Mouse (Mus musculus) T-helper 1 cell (primary cell): Measurements from ENCODE around the gene Ifrd1.

Experiments
- in situ Hi-C: fragments of 300-600 bp; cut with MboI, MseI; formaldehyde crosslinking; loops from one replicate; pipeline ENCODE4 v1.15.1; 2025; ENCODE audit warnings: high pct_unique_total_duplicates

The Ifrd1 gene

DNA sequence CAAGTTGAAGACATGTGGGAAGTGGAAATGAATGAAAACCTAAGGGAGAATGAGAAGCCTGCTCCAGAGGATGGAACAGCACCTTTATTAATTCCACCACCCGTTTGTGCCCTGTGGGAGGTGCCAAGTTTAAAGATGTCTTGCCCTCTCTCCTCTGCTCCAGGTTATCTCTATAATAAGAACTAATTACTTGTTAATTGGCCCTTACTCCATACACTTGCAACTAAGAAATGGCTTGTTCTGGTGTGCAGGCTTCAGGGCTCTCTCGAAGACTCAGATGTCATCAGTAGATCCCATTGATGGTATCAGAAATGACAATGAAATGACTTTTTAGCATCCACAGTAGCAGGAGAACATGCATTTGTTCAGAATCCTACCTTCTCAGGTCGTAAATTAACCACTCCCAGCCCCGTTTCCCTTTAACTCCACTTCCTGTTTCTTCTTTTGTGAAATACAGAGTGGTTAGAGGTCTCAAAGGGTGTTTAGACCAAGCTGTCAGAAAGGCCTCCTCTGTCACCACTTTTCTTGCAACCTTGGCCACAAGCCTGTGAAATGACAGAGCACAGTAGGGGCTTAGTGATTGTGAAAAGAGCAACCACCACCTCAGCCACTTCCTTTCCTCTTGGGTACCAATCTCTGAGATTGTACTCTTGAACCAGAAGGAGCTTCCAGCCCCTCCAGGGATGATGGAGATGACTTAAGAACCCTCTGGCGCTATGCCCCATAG, at the start of gene Ifrd1:
Gene Ifrd1, minus strand, starts transcription at position 51 of the 727 bp plus-strand sequence.
- in situ Hi-C loops, result loop anchor here (10.0 kb wide), 1 partner anchor 196 kb away; the partner anchor contains the start of genes Dock4 and Zfp277

DNA sequence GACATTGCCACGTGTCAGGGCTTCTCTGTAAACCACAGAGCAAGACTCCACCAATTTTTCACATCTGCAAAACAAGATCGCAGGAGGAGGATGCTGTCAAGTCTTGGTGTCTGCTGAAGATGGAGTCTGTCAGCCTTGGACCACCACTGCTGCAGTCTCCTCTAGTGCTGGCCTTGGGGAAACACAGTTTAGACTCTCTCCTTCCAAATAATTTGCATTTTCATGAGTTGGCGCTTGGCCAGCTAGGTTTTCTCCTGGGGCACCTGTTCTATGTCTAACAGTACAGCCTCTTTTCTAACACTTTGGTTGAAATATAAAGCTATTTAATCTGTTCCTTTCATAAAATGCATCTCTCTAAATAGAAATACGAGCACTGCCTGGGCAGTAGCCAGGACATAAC, 38.2 kb upstream of the Ifrd1 start:
- in situ Hi-C loops, result no loop called here

DNA sequence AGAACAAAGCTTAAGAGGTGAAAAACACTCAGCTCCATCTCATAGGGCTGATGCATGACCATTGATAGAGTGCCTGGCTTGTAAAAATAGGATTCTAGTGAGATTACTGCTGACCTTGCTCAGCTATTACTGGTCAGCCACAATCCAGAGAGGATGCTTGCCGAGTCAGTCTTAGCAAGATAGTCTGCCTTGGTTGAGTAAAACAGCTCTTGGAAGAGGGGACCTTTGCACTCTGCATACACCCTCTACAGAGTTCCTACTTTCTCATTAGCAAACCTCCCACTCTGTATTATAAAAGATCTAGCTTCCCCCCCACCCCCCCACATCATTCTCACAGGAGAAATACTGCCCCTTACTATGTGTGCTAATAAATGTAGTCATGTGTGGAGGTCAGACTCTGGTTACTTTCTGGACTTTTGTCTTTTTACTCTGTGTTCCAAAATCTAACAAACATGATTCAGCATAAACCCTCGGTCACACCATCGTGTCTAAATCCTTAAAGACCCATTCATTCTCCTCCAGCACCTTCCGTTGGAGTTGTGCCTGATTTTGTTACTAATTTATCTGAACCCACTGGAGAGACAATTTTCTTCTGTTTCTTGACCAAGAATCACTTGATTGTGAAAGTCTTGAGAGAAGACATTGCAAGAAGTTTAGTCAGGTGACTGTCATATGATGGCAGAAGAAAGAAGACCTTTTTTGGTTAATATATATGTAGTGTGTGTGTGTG, 32.5 kb upstream of the Ifrd1 start:
- in situ Hi-C loops, result no loop called here

DNA sequence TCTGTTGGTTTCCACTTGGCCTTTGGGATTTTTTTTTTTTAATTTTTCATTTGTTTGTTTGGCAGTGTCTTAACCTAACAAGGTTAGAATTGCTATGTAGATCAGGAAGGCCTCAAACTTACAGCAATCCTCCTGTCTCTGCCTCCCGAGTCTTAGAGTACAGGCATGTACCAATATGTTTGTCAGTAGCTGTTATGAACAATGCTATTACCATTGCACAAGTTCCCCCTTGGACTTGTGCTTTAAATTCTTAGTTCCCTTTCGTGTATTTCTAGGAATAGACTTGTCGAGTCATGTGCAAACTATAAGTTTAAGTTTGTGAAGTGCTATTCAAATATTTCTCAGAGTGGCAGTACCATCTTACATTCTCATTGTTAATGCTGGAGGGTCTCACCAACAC, 29.3 kb upstream of the Ifrd1 start:
- in situ Hi-C loops, result loop anchor here (5.0 kb wide), 1 partner anchor 60 kb away; no protein-coding TSS in a partner anchor

DNA sequence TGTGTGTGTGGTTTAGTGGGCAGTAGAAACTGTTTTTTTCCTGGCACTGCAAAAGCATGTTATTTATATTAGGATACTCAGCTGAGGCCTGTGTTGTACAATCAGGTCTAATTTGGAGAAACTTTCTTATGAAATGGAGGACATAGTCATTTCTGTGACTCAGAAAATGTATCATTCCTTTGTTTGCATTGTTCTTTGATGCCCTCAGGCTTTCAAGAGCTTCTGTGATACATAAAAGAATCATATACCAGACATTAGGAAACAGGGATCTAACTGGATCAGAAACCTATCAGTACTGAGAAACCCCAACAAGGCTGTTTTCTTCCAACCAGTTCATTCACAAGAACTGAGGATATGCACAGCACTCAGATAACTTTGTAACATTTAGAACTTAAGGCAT, 26.6 kb upstream of the Ifrd1 start:
- in situ Hi-C loops, result loop anchor here (5.0 kb wide), 1 partner anchor 62 kb away; no protein-coding TSS in a partner anchor

DNA sequence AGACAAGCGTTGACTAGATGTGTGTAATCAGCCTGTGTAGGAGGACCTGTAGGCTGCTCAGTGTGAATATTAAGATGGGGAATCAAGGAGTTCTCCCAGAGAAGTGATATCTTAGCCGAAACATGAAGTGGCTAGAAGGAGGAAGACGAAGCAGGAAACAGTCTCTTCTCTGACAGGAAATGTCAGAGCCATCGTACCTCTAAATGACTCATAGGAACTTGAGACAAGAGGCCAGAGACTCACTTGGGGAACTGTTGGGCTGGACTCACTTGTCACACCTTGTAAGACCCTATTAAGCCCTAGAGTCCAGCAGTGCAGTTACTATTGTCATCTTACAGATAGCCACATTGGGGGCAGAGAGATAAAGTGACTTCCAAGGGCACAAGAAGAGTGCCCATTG, 25.0 kb upstream of the Ifrd1 start:
- in situ Hi-C loops, result no loop called here

DNA sequence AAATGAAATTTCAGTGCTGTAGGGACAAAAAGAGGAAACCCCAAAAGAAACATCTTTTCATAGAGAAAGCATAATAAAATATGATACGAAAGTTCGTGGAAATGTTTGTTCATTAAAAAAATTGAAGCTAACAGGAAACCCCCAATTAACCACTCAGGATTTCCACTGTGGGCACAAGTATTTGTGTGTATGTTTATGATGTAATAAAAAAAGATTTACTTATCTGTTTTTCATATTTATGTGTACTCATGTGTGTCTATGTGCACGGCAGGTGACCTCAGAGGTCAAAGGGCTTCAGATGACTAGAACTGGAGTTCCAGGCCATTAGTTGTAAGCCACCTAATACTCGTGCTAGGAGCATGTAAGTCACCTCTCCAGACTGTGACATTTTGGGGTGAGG, 24.4 kb upstream of the Ifrd1 start:
- in situ Hi-C loops, result no loop called here

DNA sequence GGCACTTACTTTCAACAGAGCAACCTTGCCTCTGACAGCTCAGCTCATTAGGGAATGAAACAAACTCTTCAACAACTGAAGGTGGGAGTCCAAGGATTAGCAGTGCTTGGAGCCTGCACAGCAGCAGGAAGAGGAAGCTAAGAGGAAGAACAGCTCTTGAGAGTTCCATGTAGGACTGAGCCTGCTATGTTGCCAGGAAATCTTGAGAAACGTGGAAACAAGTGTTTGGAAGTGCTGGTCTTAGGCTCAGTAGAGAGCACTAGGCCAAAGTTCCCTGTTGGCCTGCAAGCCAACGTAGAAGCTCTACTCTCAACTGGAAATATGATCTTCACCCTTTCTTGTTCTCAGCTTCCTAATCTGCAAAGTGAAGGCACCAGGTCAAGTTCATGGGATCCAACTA, 20.0 kb upstream of the Ifrd1 start:
- in situ Hi-C loops, result no loop called here

DNA sequence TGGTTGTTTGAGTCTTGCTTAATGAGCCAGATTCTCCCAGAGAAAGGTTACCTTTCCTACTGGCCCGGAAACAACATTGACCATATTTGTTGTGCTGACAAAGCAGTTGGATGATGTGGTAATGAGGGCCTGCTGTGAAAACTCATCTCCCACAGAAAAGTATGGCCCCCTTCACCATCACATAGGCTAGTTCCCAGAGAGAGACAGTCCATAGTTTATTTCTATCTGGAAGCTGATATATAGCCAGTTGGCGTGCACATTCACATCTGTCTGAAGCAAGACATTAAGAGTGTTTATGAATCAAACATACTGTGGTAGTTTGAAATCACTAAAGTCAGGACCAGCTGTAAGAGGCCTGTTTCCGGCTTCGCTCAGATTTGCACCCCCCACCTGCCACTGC, 15.4 kb upstream of the Ifrd1 start:
- in situ Hi-C loops, result no loop called here

DNA sequence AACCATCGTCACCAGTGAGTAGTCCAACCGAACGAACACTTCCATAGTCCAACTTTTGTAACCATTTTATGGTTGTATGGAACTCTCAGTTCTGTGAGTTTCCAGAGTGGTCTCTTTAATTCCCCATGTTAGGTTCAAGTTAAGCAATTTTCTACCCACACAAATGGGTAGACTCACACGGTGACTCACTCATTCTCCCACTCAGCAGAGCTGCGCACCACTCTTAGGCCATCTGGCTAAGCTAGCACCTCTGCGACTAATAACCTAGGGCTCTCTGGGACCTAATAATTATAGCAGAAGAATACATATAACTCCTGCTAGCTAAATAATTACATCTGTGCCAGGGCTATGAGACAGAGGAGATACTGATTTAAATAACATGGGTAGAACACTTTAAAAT, 14.7 kb upstream of the Ifrd1 start:
- in situ Hi-C loops, result no loop called here

DNA sequence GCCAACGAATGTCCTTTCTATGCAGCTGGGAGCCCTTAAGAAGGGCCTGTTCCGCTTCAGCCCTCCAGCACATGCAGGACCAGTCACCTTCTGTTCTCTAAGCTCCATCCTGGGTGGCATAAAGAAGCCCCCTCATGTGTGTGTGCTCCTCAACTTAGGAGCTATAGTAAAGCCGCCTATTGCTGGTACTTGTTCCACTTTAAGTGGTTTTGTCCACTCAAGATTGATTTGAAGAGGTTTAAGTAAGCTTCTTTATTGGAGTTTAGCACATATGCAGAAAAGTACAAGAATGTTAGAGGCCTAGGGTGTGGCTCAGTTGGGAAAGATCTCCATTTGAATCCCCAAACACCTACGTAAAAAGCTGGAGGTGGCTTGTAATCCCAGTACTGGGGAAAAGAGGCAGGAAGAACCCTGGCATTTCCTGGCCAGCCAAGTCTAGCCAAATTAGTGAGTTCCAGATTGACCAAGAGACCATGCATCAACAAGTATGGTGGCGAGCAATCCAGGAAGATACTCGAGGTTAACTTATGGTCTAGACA, 10.2 kb upstream of the Ifrd1 start:
- in situ Hi-C loops, result loop anchor here (5.0 to 10.0 kb wide), 2 partner anchors 424 to 566 kb away; no protein-coding TSS in a partner anchor

DNA sequence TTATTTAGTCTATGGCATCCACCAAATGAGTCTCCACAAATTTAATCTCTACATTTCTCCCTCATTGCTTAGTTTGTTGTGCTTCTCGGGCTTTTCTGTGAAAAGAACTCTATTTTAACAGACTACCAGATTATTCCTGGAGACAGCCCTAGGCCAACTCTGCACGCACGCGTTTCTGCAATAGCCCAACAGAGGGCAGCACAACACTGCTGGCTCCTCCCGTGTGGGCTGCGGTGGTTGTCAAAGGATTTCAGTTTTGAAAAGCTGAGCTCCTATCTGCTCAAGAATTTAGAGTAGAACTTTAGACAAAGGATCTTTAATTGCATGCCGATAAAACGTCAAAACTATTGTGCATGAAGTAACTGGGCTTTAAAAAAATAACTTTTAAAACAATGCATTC, 8.9 kb upstream of the Ifrd1 start:
- in situ Hi-C loops, result loop anchor here (5.0 to 10.0 kb wide), 2 partner anchors 425 to 568 kb away; no protein-coding TSS in a partner anchor

DNA sequence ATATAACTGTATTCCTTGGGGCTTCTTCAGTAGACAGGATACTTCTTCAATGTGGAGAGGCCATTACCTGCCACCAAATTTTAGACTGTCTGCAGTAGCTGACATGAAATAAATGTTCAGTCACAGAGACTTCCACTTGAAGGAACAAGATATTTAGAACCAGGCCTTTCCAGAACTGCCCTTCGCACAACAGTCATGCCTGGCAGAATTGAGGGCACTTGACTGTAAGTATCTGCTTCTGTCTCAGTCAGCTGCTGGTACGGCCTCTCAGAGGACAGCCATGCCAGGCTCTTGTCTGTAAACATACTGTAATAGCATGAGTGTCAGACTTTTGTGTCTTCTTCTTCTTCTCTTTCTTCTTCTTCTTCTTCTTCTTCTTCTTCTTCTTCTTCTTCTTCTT, 8.2 kb upstream of the Ifrd1 start:
- in situ Hi-C loops, result loop anchor here (5.0 to 10.0 kb wide), 2 partner anchors 426 to 568 kb away; no protein-coding TSS in a partner anchor

DNA sequence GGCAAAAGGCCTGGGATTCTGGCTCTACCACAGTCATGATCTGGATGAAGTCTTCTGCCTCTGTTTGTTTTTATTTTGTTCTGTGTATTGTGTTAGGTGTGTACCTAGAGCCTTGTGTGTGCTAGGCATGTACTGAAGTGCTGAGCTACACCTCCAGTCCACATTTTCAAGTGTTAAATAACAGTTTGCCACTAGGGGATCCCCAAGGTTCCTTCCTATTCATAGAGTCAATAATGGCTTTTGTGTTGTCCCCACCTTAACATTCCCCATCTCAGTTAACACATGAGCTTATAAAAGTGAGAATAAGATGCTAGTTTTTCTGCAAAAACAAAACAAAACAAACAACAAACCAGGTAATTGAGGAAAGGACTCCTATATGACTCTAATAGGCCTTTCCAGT, 7.7 kb upstream of the Ifrd1 start:
- in situ Hi-C loops, result loop anchor here (5.0 to 10.0 kb wide), 2 partner anchors 426 to 569 kb away; no protein-coding TSS in a partner anchor

DNA sequence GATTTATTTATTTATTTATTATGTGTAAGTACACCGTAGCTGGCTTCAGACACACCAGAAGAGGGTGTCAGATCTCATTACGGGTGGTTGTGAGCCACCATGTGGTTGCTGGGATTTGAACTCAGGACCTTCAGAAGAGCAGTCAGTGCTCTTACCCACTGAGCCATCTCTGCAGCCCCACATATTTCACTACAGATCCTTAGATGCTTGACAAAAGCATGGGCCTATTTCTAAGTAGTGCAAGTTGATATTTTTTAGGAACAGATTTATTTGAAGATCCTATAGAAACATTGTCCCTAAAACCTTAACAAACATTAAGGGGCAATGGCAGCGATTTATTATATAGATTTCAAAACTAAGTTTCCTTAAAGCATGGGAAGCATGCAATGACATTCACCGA, 7.0 kb upstream of the Ifrd1 start:
- in situ Hi-C loops, result loop anchor here (5.0 to 10.0 kb wide), 2 partner anchors 427 to 569 kb away; no protein-coding TSS in a partner anchor

DNA sequence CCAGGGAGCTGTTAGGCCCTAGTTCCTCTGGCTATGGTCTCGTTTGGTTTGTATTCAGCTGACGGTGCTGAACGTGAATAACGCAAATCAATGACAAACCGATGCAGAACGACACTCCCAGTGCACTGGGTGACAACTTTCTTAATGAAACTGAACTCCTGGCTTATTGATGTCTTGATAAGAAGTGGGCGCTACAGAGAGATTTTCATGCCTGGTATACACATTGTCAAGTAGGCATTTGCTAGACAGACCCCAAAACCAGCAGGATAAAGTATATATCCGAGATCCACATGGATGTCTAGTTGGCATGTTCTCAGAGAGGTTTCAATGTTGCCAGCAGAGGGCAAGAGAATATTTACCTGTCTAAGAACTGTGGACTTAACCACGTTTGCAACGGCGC, 6.4 kb upstream of the Ifrd1 start:
- in situ Hi-C loops, result loop anchor here (5.0 to 10.0 kb wide), 2 partner anchors 428 to 570 kb away; no protein-coding TSS in a partner anchor

DNA sequence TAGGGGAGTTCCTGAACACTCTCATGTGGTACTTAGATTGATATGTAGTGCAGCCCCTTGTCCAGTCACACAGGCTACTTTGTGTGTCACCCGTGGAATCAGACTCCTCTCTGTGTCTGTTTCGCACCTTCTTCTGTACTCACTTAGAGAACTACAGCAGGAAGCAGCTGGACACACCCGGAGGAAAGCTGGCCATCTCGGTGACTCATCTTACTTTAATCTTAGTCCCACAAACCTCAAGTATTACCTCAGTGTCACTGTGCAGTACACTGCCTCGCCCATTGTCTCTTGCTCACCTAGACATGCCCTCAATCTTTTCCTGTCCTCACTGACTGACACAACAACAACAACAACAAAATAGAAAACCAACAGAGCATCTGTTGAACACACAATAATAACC, 4.9 kb upstream of the Ifrd1 start:
- in situ Hi-C loops, result loop anchor here (10.0 kb wide), 1 partner anchor 572 kb away; no protein-coding TSS in a partner anchor

DNA sequence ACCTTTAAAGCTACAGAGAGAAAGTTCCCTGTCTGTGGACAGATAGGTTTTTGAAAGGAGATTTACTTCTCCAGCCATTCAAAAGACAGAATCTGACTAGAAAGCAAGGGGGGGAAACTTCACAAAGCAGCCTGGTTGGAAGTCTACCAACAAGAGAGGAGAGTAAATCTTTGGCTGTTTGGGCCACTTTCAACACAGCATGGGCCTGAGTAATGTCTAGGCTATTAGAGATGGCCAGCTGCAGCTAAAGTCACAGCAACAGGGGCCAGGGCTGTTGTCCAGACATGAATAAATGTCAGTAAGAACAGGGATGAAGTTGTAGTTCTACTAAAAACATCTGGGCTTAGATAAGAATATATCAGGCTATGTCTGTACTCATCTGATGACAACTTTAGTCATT, 2.0 kb upstream of the Ifrd1 start:
- in situ Hi-C loops, result loop anchor here (10.0 kb wide), 1 partner anchor 575 kb away; no protein-coding TSS in a partner anchor

DNA sequence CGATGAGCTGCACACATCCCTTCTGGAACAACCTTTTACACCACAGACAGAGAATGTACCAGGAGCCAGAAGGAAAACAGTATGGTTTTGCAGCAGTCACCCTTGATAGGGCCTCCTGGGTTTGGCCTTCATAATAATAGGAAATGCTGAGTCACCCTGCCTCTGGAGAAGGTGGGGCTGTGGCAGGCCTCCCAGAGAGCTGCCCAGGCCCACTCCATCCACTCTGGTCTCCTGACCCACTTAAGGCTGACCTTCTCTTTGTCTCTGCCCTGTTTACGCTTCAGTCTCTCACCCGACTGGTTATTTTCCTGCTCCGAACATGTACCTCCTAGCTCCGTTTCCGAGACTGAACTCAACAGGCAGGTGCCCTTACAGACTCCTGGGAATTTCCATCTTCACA, 328 bp downstream of the Ifrd1 start:
- in situ Hi-C loops, result loop anchor here (10.0 kb wide), 1 partner anchor 197 kb away; the partner anchor contains the start of genes Dock4 and Zfp277

DNA sequence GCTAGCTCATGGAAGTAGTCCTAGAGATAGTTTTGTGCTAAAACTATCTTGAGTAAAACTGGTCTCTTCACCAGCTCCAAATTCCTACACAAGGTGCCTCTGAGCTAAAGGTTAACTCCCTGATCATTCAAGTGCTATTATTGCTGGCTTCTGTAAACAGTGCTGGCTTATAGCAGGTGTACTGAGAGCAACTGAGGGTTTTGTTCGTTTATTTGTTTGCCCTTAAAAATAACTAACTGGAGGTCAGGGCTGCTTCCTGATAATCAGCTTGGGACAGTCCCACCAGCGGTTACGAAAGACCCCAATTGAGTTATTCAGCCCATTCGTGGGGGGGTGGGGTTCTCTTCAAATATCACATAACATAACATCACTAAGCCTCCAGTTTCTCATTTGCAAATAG, 920 bp downstream of the Ifrd1 start:
- in situ Hi-C loops, result loop anchor here (10.0 kb wide), 1 partner anchor 197 kb away; the partner anchor contains the start of genes Dock4 and Zfp277

DNA sequence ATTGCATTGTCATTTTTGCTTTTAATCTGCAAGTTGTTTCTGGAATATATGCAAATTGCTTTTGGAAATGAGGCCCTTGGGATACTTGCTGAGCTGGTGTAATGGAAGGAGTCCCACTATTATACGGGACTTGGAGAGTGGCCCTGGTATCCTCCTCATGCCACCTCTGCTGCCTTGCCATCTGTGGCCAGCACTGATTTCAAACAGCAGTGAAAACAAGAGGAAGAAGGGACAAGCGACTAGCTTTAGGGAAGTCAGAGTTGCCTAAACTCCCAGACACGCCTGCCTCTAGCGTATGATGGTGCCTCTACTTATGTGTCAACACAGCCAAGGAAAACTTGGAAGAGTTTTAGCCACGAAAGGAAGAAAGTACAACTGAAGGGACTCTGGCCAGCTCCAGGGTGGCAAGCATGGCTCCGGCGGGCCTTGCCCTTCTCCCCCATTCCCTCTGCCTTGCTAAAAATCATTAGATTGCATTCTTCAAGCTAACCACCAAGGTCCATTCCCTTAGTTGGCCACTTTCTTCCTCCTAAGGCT, 2.8 kb downstream of the Ifrd1 start:
- in situ Hi-C loops, result loop anchor here (10.0 kb wide), 1 partner anchor 199 kb away; the partner anchor contains the start of genes Dock4 and Zfp277
